Mouse (Mus musculus): ENCODE measurements around the gene Sorbs1. TPM values are rescaled to one million over a fixed set of nuclear protein-coding genes. Genes with fewer than 3 reads are reported as not detected.

Sorbs1 gene
- polyA plus RNA-seq, 1 experiment from 2014 or later: 98.8 TPM

GRCm38 (mm10) chr19:40322226-40322625 is 191.4 kb downstream of the Sorbs1 start:
- Histone ChIP-seq H3K9me3 (ENCODE audit: control insufficient read depth, low read length) (no peaks in the 10 kb centered on the region), H3K9ac (no peak overlapping the region), H3K4me2 (replicated peaks) (no peak overlapping the region), H3K27ac (no peak overlapping the region), H3K36me3 (replicated peaks; ENCODE audit: control insufficient read depth, insufficient read depth) (peaks cover 56% of the 10 kb centered on the region), H3K4me1 (replicated peaks; ENCODE audit: control insufficient read depth, insufficient read depth, low read length) (no peaks in the 10 kb centered on the region), H3K27me3 (ENCODE audit: control insufficient read depth, insufficient read depth, low read length) (no peaks in the 10 kb centered on the region), H3K4me3 (replicated peaks; ENCODE audit: low read length) (no peak overlapping the region)
- no peak for ATAC-seq (ENCODE audit: low FRiP score)
- no peak for DNase-seq (ENCODE audit: low spot score)
- 82% methylated on average over 3 of the region's 3 CpGs for WGBS

- Histone ChIP-seq H3K4me1 (replicated peaks; ENCODE audit: control insufficient read depth, insufficient read depth, low read length) (no peaks in the 10 kb centered on the region), H3K27me3 (ENCODE audit: control insufficient read depth, insufficient read depth, low read length) (no peaks in the 10 kb centered on the region), H3K9ac (no peak overlapping the region), H3K4me2 (replicated peaks) (no peak overlapping the region), H3K9me3 (ENCODE audit: control insufficient read depth, low read length) (no peaks in the 10 kb centered on the region), H3K36me3 (replicated peaks; ENCODE audit: control insufficient read depth, insufficient read depth) (peaks cover 43% of the 10 kb centered on the region), H3K4me3 (replicated peaks; ENCODE audit: low read length) (no peak overlapping the region), H3K27ac (no peak overlapping the region)
- no peak for DNase-seq (ENCODE audit: low spot score)
- WGBS: 79% methylated on average over 3 of the region's 3 CpGs
- ATAC-seq (ENCODE audit: low FRiP score): no peak
Measured at GRCm38 (mm10) chr19:40319199-40319598, 194.4 kb downstream of the Sorbs1 start.

- no peak for ATAC-seq (ENCODE audit: low FRiP score)
- peaks cover 43% of the 10 kb centered on the region for H3K36me3 ChIP-seq (replicated peaks; ENCODE audit: control insufficient read depth, insufficient read depth)
- 17% methylated on average over 6 of the region's 6 CpGs for WGBS
Measured at GRCm38 (mm10) chr19:40318511-40318910, 195.1 kb downstream of the Sorbs1 start.

GRCm38 (mm10) chr19:40317001-40317400 is 196.6 kb downstream of the Sorbs1 start:
- H3K9ac ChIP-seq: no peak overlapping the region

More at GRCm38 (mm10) chr19:40318511-40318910, 195.1 kb downstream of the Sorbs1 start:
- Histone ChIP-seq H3K27me3 (ENCODE audit: control insufficient read depth, insufficient read depth, low read length) (no peaks in the 10 kb centered on the region), H3K4me3 (replicated peaks; ENCODE audit: low read length) (no peak overlapping the region), H3K9ac (no peak overlapping the region), H3K27ac (no peak overlapping the region), H3K9me3 (ENCODE audit: control insufficient read depth, low read length) (no peaks in the 10 kb centered on the region), H3K4me2 (replicated peaks) (no peak overlapping the region), H3K4me1 (replicated peaks; ENCODE audit: control insufficient read depth, insufficient read depth, low read length) (no peaks in the 10 kb centered on the region)
- DNase-seq (ENCODE audit: low spot score): no peak

GRCm38 (mm10) chr19:40314252-40314651 is 199.3 kb downstream of the Sorbs1 start:
- Histone ChIP-seq H3K9me3 (ENCODE audit: control insufficient read depth, low read length) (no peaks in the 10 kb centered on the region), H3K27ac (no peak overlapping the region), H3K4me3 (replicated peaks; ENCODE audit: low read length) (no peak overlapping the region), H3K36me3 (replicated peaks; ENCODE audit: control insufficient read depth, insufficient read depth) (peaks cover 59% of the 10 kb centered on the region), H3K9ac (no peak overlapping the region), H3K4me2 (replicated peaks) (no peak overlapping the region), H3K27me3 (ENCODE audit: control insufficient read depth, insufficient read depth, low read length) (no peaks in the 10 kb centered on the region), H3K4me1 (replicated peaks; ENCODE audit: control insufficient read depth, insufficient read depth, low read length) (no peaks in the 10 kb centered on the region)
- DNase-seq (ENCODE audit: low spot score) (no peak), ATAC-seq (ENCODE audit: low FRiP score) (no peak)
- 95% methylated on average over 11 of the region's 11 CpGs for WGBS

More at GRCm38 (mm10) chr19:40317001-40317400, 196.6 kb downstream of the Sorbs1 start:
- Histone ChIP-seq H3K27me3 (ENCODE audit: control insufficient read depth, insufficient read depth, low read length) (no peaks in the 10 kb centered on the region), H3K9me3 (ENCODE audit: control insufficient read depth, low read length) (no peaks in the 10 kb centered on the region), H3K36me3 (replicated peaks; ENCODE audit: control insufficient read depth, insufficient read depth) (peaks cover 48% of the 10 kb centered on the region), H3K4me2 (replicated peaks) (no peak overlapping the region), H3K4me1 (replicated peaks; ENCODE audit: control insufficient read depth, insufficient read depth, low read length) (no peaks in the 10 kb centered on the region), H3K27ac (no peak overlapping the region), H3K4me3 (replicated peaks; ENCODE audit: low read length) (no peak overlapping the region)
- 48% methylated on average over 4 of the region's 4 CpGs for WGBS
- ATAC-seq (ENCODE audit: low FRiP score): no peak
- DNase-seq (ENCODE audit: low spot score): no peak

- ATAC-seq (ENCODE audit: low FRiP score) (no peak), DNase-seq (ENCODE audit: low spot score) (no peak)
- no peaks in the 10 kb centered on the region for H3K9me3 ChIP-seq (ENCODE audit: control insufficient read depth, low read length)
- H3K4me1 ChIP-seq (replicated peaks; ENCODE audit: control insufficient read depth, insufficient read depth, low read length): no peaks in the 10 kb centered on the region
- H3K27me3 ChIP-seq (ENCODE audit: control insufficient read depth, insufficient read depth, low read length): no peaks in the 10 kb centered on the region
- H3K9ac ChIP-seq: no peak overlapping the region
- peaks cover 69% of the 10 kb centered on the region for H3K36me3 ChIP-seq (replicated peaks; ENCODE audit: control insufficient read depth, insufficient read depth)
- no peak overlapping the region for H3K27ac ChIP-seq
- WGBS: 97% methylated on average over 8 of the region's 8 CpGs
- no peak overlapping the region for H3K4me2 ChIP-seq (replicated peaks)
- H3K4me3 ChIP-seq (replicated peaks; ENCODE audit: low read length): no peak overlapping the region
Measured at GRCm38 (mm10) chr19:40311631-40312030, 201.9 kb downstream of the Sorbs1 start.

- Histone ChIP-seq H3K4me2 (replicated peaks) (no peak overlapping the region), H3K9me3 (ENCODE audit: control insufficient read depth, low read length) (no peaks in the 10 kb centered on the region), H3K9ac (no peak overlapping the region), H3K27ac (no peak overlapping the region), H3K27me3 (ENCODE audit: control insufficient read depth, insufficient read depth, low read length) (no peaks in the 10 kb centered on the region), H3K36me3 (replicated peaks; ENCODE audit: control insufficient read depth, insufficient read depth) (peaks cover 63% of the 10 kb centered on the region), H3K4me1 (replicated peaks; ENCODE audit: control insufficient read depth, insufficient read depth, low read length) (no peaks in the 10 kb centered on the region), H3K4me3 (replicated peaks; ENCODE audit: low read length) (no peak overlapping the region)
- DNase-seq (ENCODE audit: low spot score) (no peak), ATAC-seq (ENCODE audit: low FRiP score) (no peak)
- WGBS: 88% methylated on average over 15 of the region's 15 CpGs
Measured at GRCm38 (mm10) chr19:40310410-40311130, 203.0 kb downstream of the Sorbs1 start.

GRCm38 (mm10) chr19:40309911-40310310 is 203.7 kb downstream of the Sorbs1 start:
- ATAC-seq (ENCODE audit: low FRiP score) (no peak), DNase-seq (ENCODE audit: low spot score) (no peak)
- H3K27ac ChIP-seq: no peak overlapping the region
- H3K4me3 ChIP-seq (replicated peaks; ENCODE audit: low read length): no peak overlapping the region
- no peak overlapping the region for H3K4me2 ChIP-seq (replicated peaks)
- no peaks in the 10 kb centered on the region for H3K4me1 ChIP-seq (replicated peaks; ENCODE audit: control insufficient read depth, insufficient read depth, low read length)
- H3K9ac ChIP-seq: no peak overlapping the region
- peaks cover 63% of the 10 kb centered on the region for H3K36me3 ChIP-seq (replicated peaks; ENCODE audit: control insufficient read depth, insufficient read depth)
- WGBS: 93% methylated on average over 12 of the region's 12 CpGs
- H3K9me3 ChIP-seq (ENCODE audit: control insufficient read depth, low read length): no peaks in the 10 kb centered on the region
- H3K27me3 ChIP-seq (ENCODE audit: control insufficient read depth, insufficient read depth, low read length): no peaks in the 10 kb centered on the region

- no peak overlapping the region for H3K27ac ChIP-seq
- H3K27me3 ChIP-seq (ENCODE audit: control insufficient read depth, insufficient read depth, low read length): no peaks in the 10 kb centered on the region
- DNase-seq (ENCODE audit: low spot score) (no peak), ATAC-seq (ENCODE audit: low FRiP score) (no peak)
- 94% methylated on average over 7 of the region's 7 CpGs for WGBS
- no peak overlapping the region for H3K4me3 ChIP-seq (replicated peaks; ENCODE audit: low read length)
- H3K9ac ChIP-seq: no peak overlapping the region
- H3K4me2 ChIP-seq (replicated peaks): no peak overlapping the region
- H3K36me3 ChIP-seq (replicated peaks; ENCODE audit: control insufficient read depth, insufficient read depth): peaks cover 41% of the 10 kb centered on the region
- no peaks in the 10 kb centered on the region for H3K9me3 ChIP-seq (ENCODE audit: control insufficient read depth, low read length)
- no peaks in the 10 kb centered on the region for H3K4me1 ChIP-seq (replicated peaks; ENCODE audit: control insufficient read depth, insufficient read depth, low read length)
Measured at GRCm38 (mm10) chr19:40307550-40307949, 206.0 kb downstream of the Sorbs1 start.
